Mouse (Mus musculus) kidney, adult 11 months (tissue): ENCODE results near the gene Spen.

Source experiments
- DNase-seq: peaks from one replicate; pipeline ENCODE4 v3.0.0; 2022

The Spen gene

DNA sequence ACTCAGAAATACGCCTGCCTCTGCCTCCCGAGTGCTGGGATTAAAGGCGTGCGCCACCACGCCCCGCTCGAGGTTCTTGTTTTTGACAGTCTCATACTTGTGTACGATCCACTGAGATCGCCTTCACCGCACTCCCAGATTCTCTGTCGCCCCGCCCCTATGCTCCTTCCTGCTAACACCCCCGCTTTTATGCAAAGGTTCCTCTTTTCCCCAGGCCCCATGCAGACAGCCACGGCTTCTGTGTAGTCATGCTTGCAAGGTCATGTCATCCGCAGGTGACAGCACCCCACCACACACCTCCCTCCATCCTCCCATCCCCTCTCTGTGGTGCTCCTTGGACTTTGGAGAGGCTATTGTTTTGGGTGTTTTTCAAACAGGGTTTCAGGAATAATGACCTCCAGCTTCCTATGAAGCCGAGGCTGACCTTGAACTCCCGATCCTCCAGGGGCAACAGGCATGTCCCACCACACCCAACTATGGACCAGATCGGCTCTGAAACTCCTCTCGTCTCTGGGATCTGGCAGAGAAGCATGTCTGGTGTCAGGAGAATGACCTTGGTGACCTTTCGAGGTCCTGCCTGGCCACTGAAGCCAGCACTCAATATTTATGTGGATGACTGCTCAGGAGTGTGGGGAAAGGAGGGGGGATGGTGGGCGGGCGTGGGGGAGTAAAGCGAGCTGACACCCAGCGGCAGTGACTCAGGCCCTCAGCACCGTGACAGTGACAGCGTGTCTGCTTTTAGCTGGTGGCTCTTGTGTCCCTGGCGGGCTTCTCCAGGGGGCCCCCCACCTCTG is 118.8 kb downstream of the Spen start:
- DNase-seq: peak; percentile 54
